Mouse (Mus musculus) liver, adult 2 months (tissue): ENCODE measurements around the gene Cngb1.

Experiments
- CTCF ChIP-seq: fragments of 200-500 bp; IDR thresholded peaks from 2 replicates; pipeline ENCODE4 v1.5.1; 2011; ENCODE audit warnings: low read depth, low read length, control low read depth
- POLR2A ChIP-seq: fragments of 200-500 bp; IDR thresholded peaks from 2 replicates; pipeline ENCODE4 v1.6.1; 2011; ENCODE audit warnings: low read length, control low read depth; ENCODE audit not compliant: insufficient read depth; ENCODE audit errors: extremely low read depth

DNA sequence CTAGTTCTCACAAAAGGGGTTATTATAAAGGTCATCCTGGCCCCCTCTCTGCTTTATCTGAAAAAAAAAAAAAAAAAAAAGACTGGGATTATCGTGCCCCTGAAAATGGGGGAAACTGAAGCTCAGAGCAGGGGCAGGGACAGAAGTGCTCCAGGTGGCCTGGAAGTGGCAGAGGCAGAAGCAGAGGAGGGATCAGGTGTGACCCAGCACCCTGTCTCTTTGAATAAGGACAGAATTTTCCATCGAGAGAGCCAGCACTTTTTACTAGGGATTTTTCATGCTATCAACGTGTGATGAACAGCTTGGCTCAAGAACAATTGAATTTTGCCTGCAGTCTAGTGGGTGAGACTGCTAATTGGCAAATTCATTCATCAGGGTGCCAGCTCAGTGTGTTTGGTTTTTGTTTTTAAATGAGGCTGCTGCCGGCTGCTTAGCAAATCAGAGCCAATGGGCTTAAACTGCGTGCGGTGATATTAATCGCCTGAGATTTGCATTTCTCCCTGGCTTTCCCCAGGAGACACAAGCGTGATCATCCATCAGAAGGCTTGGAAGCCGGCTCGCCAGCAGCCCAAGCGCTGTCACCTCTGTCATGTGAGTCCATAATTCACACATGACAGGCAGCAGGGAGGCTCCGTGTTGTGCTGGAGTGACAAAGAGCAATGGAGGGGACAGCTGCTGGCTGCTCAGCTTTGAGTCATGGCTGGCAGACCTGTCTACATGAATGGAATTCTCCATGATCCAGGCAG, 63.4 kb downstream of the Cngb1 start:
- TF ChIP-seq CTCF, result no peak
- TF ChIP-seq POLR2A, result no peak
